In genomic region chr14:31464176-31464575, GRCm38 (mm10) we compare ENCODE assay signal across 8 mouse cellular contexts. TPM values are rescaled to one million over a fixed set of nuclear protein-coding genes. Genes with fewer than 3 reads are reported as not detected.
DNase-seq lines count a peak whose midpoint lies in the region; ATAC-seq and TF ChIP-seq lines count a peak whose summit lies in the region.

No protein-coding gene starts in this region.

- no peak overlapping the region for H3K9ac ChIP-seq in embryonic facial prominence, embryonic 11.5 days (replicated peaks; ENCODE audit: low read length)

- no peak overlapping the region for H3K27ac ChIP-seq in layer of hippocampus, adult 2 months
- H3K27ac ChIP-seq in embryonic facial prominence, embryonic 11.5 days (replicated peaks; ENCODE audit: low read depth, low read length) = no peak overlapping the region

- TF ChIP-seq CTCF in layer of hippocampus, adult 2 months (conservative IDR thresholded peaks at IDR 0.05) = peak; percentile 73
- peak; percentile 83 for TF ChIP-seq CTCF in E14TG2a.4 (conservative IDR thresholded peaks at IDR 0.05; ENCODE audit: low read length)

- H3K4me2 ChIP-seq in embryonic facial prominence, embryonic 11.5 days (ENCODE audit: low read depth, low read length) = no peak overlapping the region

- peaks cover 7% of the 10 kb centered on the region; the same call in 1 of the 2 replicates for H3K4me1 ChIP-seq in E14TG2a.4 (replicated peaks; ENCODE audit: low read depth, low read length)
- no peaks in the 10 kb centered on the region for H3K4me1 ChIP-seq in embryonic facial prominence, embryonic 11.5 days (ENCODE audit: control insufficient read depth, insufficient read depth, low read length)

- DNase-seq in cerebellum, adult 8-10 months = peak; percentile 16
- no peak for DNase-seq in cerebellum, postnatal 4 days (ENCODE audit: low spot score in 2 of 2)
- DNase-seq in layer of hippocampus, adult 2 months (ENCODE audit: low spot score in 2 of 2) = no peak
- DNase-seq in layer of hippocampus, adult 18-20 months (ENCODE audit: low spot score in 2 of 2) = no peak
- DNase-seq in embryonic facial prominence, embryonic 11.5 days (ENCODE audit: low spot score) = peak; percentile 56
- no peak for DNase-seq in spleen, adult 12 weeks (ENCODE audit: low spot score)

- H3K9me3 ChIP-seq in E14TG2a.4 (ENCODE audit: low read length) = no peaks in the 10 kb centered on the region
- no peaks in the 10 kb centered on the region for H3K9me3 ChIP-seq in embryonic facial prominence, embryonic 11.5 days (replicated peaks; ENCODE audit: control insufficient read depth, low read length)

- ATAC-seq in embryonic facial prominence, embryonic 11.5 days (replicated peaks; ENCODE audit: insufficient number of reproducible peaks, low FRiP score, low TSS enrichment, low read depth) = no peak
- no peak for ATAC-seq in frontal cortex, adult (ENCODE audit: low TSS enrichment)

- H3K36me3 ChIP-seq in E14TG2a.4 (ENCODE audit: insufficient read depth, low read length) = no peaks in the 10 kb centered on the region
- no peaks in the 10 kb centered on the region for H3K36me3 ChIP-seq in embryonic facial prominence, embryonic 11.5 days (replicated peaks; ENCODE audit: control insufficient read depth, insufficient read depth, low read depth, low read length)

- no peak overlapping the region for H3K4me3 ChIP-seq in layer of hippocampus, adult 2 months
- H3K4me3 ChIP-seq in E14TG2a.4 (replicated peaks; ENCODE audit: low read length) = no peak overlapping the region
- no peak overlapping the region for H3K4me3 ChIP-seq in embryonic facial prominence, embryonic 11.5 days (ENCODE audit: low read depth, low read length)

- H3K27me3 ChIP-seq in E14TG2a.4 (ENCODE audit: insufficient read depth, low read length) = no peaks in the 10 kb centered on the region
- H3K27me3 ChIP-seq in embryonic facial prominence, embryonic 11.5 days (ENCODE audit: control insufficient read depth, insufficient read depth, low read length) = no peaks in the 10 kb centered on the region

- WGBS in embryonic facial prominence, embryonic 11.5 days = 60% methylated on average over 8 of the region's 8 CpGs

RNA-seq across cellular contexts. Expression of gene Sh3bp5, which starts 28.3 kb away (rescaled TPM):
- 100 to 1,000 TPM; 147 to 158 TPM for total RNA-seq in layer of hippocampus, adult 2 months (2021)
- 100 to 1,000 TPM; 158 to 165 TPM for total RNA-seq in layer of hippocampus, adult 18-20 months (2021)
- 15.8 and 16.0 TPM in 2 replicates for polyA plus RNA-seq in embryonic facial prominence, embryonic 11.5 days (2014; fragmentation: Nextera tagmentation; extraction: Ambion mirVana)

RNA-seq across cellular contexts. Expression of gene Eaf1, which starts 30.0 kb away (rescaled TPM):
- 10 to 100 TPM; 13.7 to 19.4 TPM for total RNA-seq in layer of hippocampus, adult 2 months (2021)
- total RNA-seq in layer of hippocampus, adult 18-20 months (2021) = 10 to 100 TPM; 19.1 to 20.3 TPM
- polyA plus RNA-seq in embryonic facial prominence, embryonic 11.5 days (2014; fragmentation: Nextera tagmentation; extraction: Ambion mirVana) = 23.0 and 26.7 TPM in 2 replicates

RNA-seq across cellular contexts. Expression of gene Mettl6, which starts 30.7 kb away (rescaled TPM):
- total RNA-seq in layer of hippocampus, adult 2 months (2021) = 10 to 100 TPM; 32.4 to 35.0 TPM
- total RNA-seq in layer of hippocampus, adult 18-20 months (2021) = 10 to 100 TPM; 28.3 to 29.6 TPM
- polyA plus RNA-seq in embryonic facial prominence, embryonic 11.5 days (2014; fragmentation: Nextera tagmentation; extraction: Ambion mirVana) = 100 and 108 TPM in 2 replicates

Comparison
In these comparisons a context has a peak if more than half of its experiments do, and no peak if none do; other contexts are left out.
1. DNase-seq: peak in cerebellum, adult 8-10 months (single experiment) and embryonic facial prominence, embryonic 11.5 days (single experiment); none in cerebellum, postnatal 4 days (0 of 2), layer of hippocampus, adult 2 months (0 of 2), layer of hippocampus, adult 18-20 months (0 of 2) and spleen, adult 12 weeks (single experiment).